Mouse (Mus musculus): Measurements from ENCODE around the gene Tex9.

The Tex9 gene

GRCm38 (mm10) chr9:72477306-72477705 lies 14.7 kb downstream of the Tex9 start:
- no peak for DNase-seq

GRCm38 (mm10) chr9:72475511-72475910 lies 16.5 kb downstream of the Tex9 start:
- DNase-seq = no peak

- DNase-seq = no peak
Observed at GRCm38 (mm10) chr9:72469851-72470250, 22.2 kb downstream of the Tex9 start.

- no peak for DNase-seq
Observed at GRCm38 (mm10) chr9:72468616-72469015, 23.4 kb downstream of the Tex9 start.

GRCm38 (mm10) chr9:72467551-72468407 lies 24.2 kb downstream of the Tex9 start:
- DNase-seq = peak; percentile 70

GRCm38 (mm10) chr9:72465754-72466181 lies 26.2 kb downstream of the Tex9 start:
- peak; percentile 47 for DNase-seq

GRCm38 (mm10) chr9:72464806-72465205 lies 27.2 kb downstream of the Tex9 start:
- no peak for DNase-seq

- no peak for DNase-seq
Observed at GRCm38 (mm10) chr9:72462427-72462826, 29.6 kb downstream of the Tex9 start.

- no peak for DNase-seq
Observed at GRCm38 (mm10) chr9:72460767-72461166, 31.2 kb downstream of the Tex9 start.

GRCm38 (mm10) chr9:72459703-72460102 lies 32.3 kb downstream of the Tex9 start:
- DNase-seq = no peak

- DNase-seq = peak; percentile 88
Observed at GRCm38 (mm10) chr9:72458233-72458632, 33.8 kb downstream of the Tex9 start.

GRCm38 (mm10) chr9:72456374-72456773 lies 35.6 kb downstream of the Tex9 start:
- DNase-seq = no peak

- DNase-seq = peak; percentile 1
Observed at GRCm38 (mm10) chr9:72454281-72454680, 37.7 kb downstream of the Tex9 start.

- DNase-seq = no peak
Observed at GRCm38 (mm10) chr9:72451111-72451510, 40.9 kb downstream of the Tex9 start.

- no peak for DNase-seq
Observed at GRCm38 (mm10) chr9:72450363-72450762, 41.6 kb downstream of the Tex9 start.

GRCm38 (mm10) chr9:72449841-72450240 lies 42.2 kb downstream of the Tex9 start:
- DNase-seq = no peak

GRCm38 (mm10) chr9:72449367-72449766 lies 42.6 kb downstream of the Tex9 start:
- peak; percentile 53 for DNase-seq

- DNase-seq = peak; percentile 92
Observed at GRCm38 (mm10) chr9:72448026-72448425, 44.0 kb downstream of the Tex9 start.

- peak; percentile 68 for DNase-seq
Observed at GRCm38 (mm10) chr9:72441927-72442715, 49.9 kb downstream of the Tex9 start.

- DNase-seq = peak; percentile 50
Observed at GRCm38 (mm10) chr9:72440948-72441926, 50.8 kb downstream of the Tex9 start.

GRCm38 (mm10) chr9:72440358-72440757 lies 51.7 kb downstream of the Tex9 start:
- no peak for DNase-seq

- no peak for DNase-seq
Observed at GRCm38 (mm10) chr9:72438749-72439148, 53.3 kb downstream of the Tex9 start.
